Mouse (Mus musculus) hindbrain, embryonic 16.5 days (tissue): ENCODE data around the gene Prpf3. TPM values are rescaled to one million over a fixed set of nuclear protein-coding genes. Genes with fewer than 3 reads are reported as not detected.
"Not testable (repeated sequence)": the region's sequence is repeated elsewhere in the genome, so short reads cannot be mapped to it uniquely, and the experiment has no call there.

ENCODE experiments used
- ATAC-seq: fragments of 200-750 bp; cut with Nextera tagmentation; 2 replicates; pipeline ENCODE4 v1.8.0; 2017; ENCODE audit warnings: moderate TSS enrichment, moderate library complexity
- H3K27ac ChIP-seq: fragments of 300-500 bp; sonication (generic); 2 replicates; pipeline ENCODE4 v1.5.1; 2014; ENCODE audit warnings: low read depth, mild to moderate bottlenecking, control low read depth, low read length, moderate library complexity
- H3K27me3 ChIP-seq: fragments of 300-500 bp; sonication (generic); replicated peaks from 2 replicates; pipeline ENCODE4 v1.6.1; 2014; ENCODE audit warnings: low read length; ENCODE audit not compliant: control insufficient read depth, insufficient read depth
- H3K36me3 ChIP-seq: fragments of 300-500 bp; sonication (generic); 2 replicates; pipeline ENCODE4 v1.6.1; 2014; ENCODE audit warnings: mild to moderate bottlenecking, low read length, moderate library complexity, mixed read lengths; ENCODE audit not compliant: control insufficient read depth, insufficient read depth
- H3K4me1 ChIP-seq: fragments of 300-500 bp; sonication (generic); 2 replicates; pipeline ENCODE4 v1.6.1; 2014; ENCODE audit warnings: low read depth, low read length; ENCODE audit not compliant: control insufficient read depth, insufficient read depth
- H3K4me2 ChIP-seq: fragments of 300-500 bp; sonication (generic); 2 replicates; pipeline ENCODE4 v1.6.1; 2014; ENCODE audit warnings: mild to moderate bottlenecking, low read length, control low read depth, moderate library complexity
- H3K4me3 ChIP-seq: fragments of 300-500 bp; sonication (generic); 2 replicates; pipeline ENCODE4 v1.5.1; 2014; ENCODE audit warnings: mild to moderate bottlenecking, low read length, control low read depth, moderate library complexity
- H3K9ac ChIP-seq: fragments of 300-500 bp; sonication (generic); 2 replicates; pipeline ENCODE4 v1.6.1; 2014; ENCODE audit warnings: low read depth, mild to moderate bottlenecking, control low read depth, low read length, moderate library complexity
- H3K9me3 ChIP-seq: fragments of 300-500 bp; sonication (generic); 2 replicates; pipeline ENCODE4 v1.6.1; 2014; ENCODE audit warnings: mild to moderate bottlenecking, low read length, moderate library complexity; ENCODE audit not compliant: control insufficient read depth
- WGBS: fragments of 180-500 bp; shearing (Covaris S2); extraction: QIAGEN DNeasy Blood & Tissue Kit; methylation state at CpG from one replicate; pipeline ENCODE4 v1.1.7; 2014; 5-methylcytosine and 5-hydroxymethylcytosine counted together
- polyA plus RNA-seq: library from polyadenylated mRNA; unstranded; fragments of >200 nt; fragmentation: Nextera tagmentation; extraction: Ambion mirVana; gene quantifications from 2 replicates; pipeline ENCODE4 v1.2.1, GENCODE M21; 2015

Gene Prpf3
- polyA plus RNA-seq, 1 experiment from 2014 or later, result 30.8 TPM

GRCm38 (mm10) chr3:95894317-95895160 is 38.9 kb upstream of the Prpf3 start:
- Histone ChIP-seq H3K36me3 (no peaks in the 10 kb centered on the region), H3K4me2 (peak overlapping the region; percentile 78), H3K9me3 (no peaks in the 10 kb centered on the region), H3K27ac (peak overlapping the region; percentile 26), H3K27me3 (no peaks in the 10 kb centered on the region), H3K9ac (peak overlapping the region; percentile 67), H3K4me3 (peak overlapping the region; percentile 75), H3K4me1 (peaks cover 11% of the 10 kb centered on the region)
- ATAC-seq, result no peak
- WGBS, result 15% methylated on average over 15 of the region's 16 CpGs

DNA sequence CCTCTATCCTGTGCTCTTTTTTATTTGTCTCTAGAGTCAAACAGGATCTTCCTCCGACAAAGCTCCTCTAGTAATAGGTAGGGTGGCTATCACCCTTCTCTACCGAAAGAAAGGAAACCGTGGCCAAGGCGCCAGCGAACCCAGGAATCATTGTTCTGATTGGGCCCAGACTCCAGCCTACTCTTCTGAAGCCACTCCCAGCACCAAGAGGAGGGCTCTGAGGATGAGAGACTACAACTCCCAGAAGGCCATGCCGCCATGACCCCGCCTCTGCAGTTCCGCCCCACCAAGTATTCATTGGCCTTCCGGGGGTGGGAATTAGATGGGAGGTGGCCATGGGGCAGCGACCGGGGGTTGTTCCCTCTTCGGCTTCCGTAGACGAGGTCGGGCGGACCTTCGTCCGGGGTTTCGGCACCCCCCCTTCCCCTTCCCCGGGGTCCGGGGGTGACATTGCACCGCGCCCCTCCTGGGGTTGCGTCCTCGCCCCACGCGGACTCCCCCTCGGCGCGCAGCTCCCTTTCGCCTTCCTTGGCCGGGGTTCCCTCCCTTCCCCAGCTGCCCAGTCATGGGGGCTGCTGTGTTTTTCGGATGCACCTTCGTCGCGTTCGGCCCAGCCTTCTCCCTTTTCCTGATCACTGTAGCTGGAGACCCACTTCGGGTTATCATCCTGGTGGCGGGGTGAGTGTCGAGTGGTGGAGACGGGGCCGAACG is 38.1 kb upstream of the Prpf3 start, which contains the start of gene Aph1a:
TSS of gene Aph1a (plus strand) at position 364 of the 711 bp plus-strand sequence.
- peak within 1 kb of the TSS; percentile 75 for H3K4me3 ChIP-seq
- 0% methylated on average over 25 of the region's 43 CpGs for WGBS
- peak within 1 kb of the TSS; percentile 67 for H3K9ac ChIP-seq
- ATAC-seq, result peak; percentile 98
- H3K27me3 ChIP-seq, H3K36me3 ChIP-seq, H3K9me3 ChIP-seq: not testable (repeated sequence)
- H3K4me2 ChIP-seq, result peak within 1 kb of the TSS; percentile 78
- peak within 1 kb of the TSS; percentile 40 for H3K27ac ChIP-seq
- H3K4me1 ChIP-seq, result peaks cover 11% of the 10 kb centered on the region

- Histone ChIP-seq H3K4me1 (peaks cover 11% of the 10 kb centered on the region), H3K27ac (peak overlapping the region; percentile 40), H3K36me3 (no peaks in the 10 kb centered on the region), H3K9ac (peak overlapping the region; percentile 45; the same call in 1 of the 2 replicates), H3K9me3 (no peaks in the 10 kb centered on the region), H3K4me3 (peak overlapping the region; percentile 75), H3K27me3 (no peaks in the 10 kb centered on the region), H3K4me2 (peak overlapping the region; percentile 57)
- 0 out of 2 replicates have a peak, but pooled peaks have one; percentile 3 for ATAC-seq
- WGBS, result 24% methylated on average over 7 of the region's 7 CpGs
Measured at GRCm38 (mm10) chr3:95893126-95893525, 37.4 kb upstream of the Prpf3 start.

DNA sequence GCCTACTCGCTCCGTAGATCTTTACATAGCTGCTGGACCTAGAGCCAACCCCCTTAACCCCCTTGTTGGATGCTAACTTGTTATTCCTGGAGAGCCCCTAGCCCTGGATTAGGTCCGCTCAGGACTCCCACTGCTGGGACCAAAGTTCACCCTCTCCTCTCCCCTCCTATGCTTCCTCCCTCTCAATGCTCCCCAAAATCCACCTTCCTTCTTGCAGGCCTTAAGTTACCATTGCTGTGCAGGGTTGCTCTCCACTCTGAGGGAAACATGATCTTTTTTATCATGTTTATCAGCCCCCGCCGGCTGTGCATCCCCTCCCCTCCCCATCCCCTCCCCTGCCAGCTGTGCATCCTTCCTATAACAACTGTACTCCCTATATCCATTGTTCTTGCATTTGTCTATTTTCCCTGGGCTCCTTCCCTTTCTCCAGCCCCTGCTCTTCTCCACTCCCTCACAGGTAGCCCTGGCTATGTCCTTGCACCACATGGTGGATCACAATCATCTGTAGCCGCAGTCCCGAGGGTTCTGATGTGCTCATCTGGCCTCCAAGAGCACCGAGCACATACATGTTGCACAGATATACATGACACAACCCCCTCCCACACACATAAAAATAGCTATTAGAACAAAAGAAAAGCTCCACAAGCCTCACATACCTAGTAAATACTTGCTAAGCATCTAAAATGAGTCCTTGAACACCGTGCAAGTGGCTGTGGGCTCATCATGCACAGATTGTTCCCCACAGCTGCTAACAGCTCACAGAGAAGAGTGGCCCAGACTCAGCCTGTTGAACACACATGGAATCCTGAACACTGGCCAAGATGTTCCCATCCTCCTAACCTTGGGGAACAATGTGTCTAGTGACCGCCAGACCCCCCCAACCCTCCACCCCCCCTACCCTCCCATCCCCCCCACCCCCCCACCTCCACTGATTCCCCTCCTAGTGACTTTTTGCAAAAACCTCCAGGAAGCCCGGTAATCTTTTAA is 36.7 kb upstream of the Prpf3 start:
- H3K9me3 ChIP-seq, result no peaks in the 10 kb centered on the region
- peaks cover 11% of the 10 kb centered on the region for H3K4me1 ChIP-seq
- H3K4me3 ChIP-seq, result no peak overlapping the region
- H3K9ac ChIP-seq, result peak overlapping the region; percentile 4; the same call in 1 of the 2 replicates
- 38% methylated on average over 11 of the region's 11 CpGs for WGBS
- no peak overlapping the region; the same call in 1 of the 2 replicates for H3K4me2 ChIP-seq
- H3K36me3 ChIP-seq, result no peaks in the 10 kb centered on the region
- no peaks in the 10 kb centered on the region for H3K27me3 ChIP-seq
- no peak for ATAC-seq
- peak overlapping the region; percentile 19; the same call in 1 of the 2 replicates for H3K27ac ChIP-seq

- 22% methylated on average over 12 of the region's 12 CpGs for WGBS
- Histone ChIP-seq H3K27me3 (no peaks in the 10 kb centered on the region), H3K4me3 (peak within 1 kb of the TSS; percentile 14; the same call in 1 of the 2 replicates), H3K9ac (peak within 1 kb of the TSS; percentile 17; the same call in 1 of the 2 replicates), H3K36me3 (no peaks in the 10 kb centered on the region), H3K4me1 (peaks cover 11% of the 10 kb centered on the region), H3K9me3 (no peaks in the 10 kb centered on the region), H3K27ac (peak within 1 kb of the TSS; percentile 60), H3K4me2 (peak within 1 kb of the TSS; percentile 11)
- no peak for ATAC-seq
Measured at GRCm38 (mm10) chr3:95891211-95892065, 35.8 kb upstream of the Prpf3 start, which contains the start of gene BC028528. TSS of gene BC028528 (minus strand) at chr3:95892005.

DNA sequence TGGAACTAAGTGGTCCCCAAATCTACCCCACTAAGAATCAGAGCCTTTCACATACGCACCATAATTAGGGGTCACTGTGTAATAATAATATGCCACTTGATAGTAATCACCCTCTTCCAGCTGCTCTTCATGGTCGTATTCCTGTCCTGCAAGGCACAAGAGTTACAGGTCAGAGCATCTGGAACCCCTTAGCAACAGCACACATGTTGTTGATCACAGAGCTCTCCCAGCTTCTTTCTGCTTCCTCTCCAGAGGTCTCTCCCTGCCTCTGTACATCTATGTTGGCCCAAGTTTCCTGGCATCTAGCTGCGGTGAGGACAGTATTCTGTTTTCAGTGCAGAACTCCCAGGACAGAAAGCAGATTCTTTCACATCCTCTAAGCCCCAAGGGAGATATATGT is 34.0 kb upstream of the Prpf3 start:
- WGBS, result 73% methylated on average over 3 of the region's 3 CpGs
- no peak overlapping the region for H3K4me2 ChIP-seq
- H3K9me3 ChIP-seq, result no peaks in the 10 kb centered on the region
- H3K27me3 ChIP-seq, result no peaks in the 10 kb centered on the region
- ATAC-seq, result no peak
- no peak overlapping the region for H3K4me3 ChIP-seq
- no peak overlapping the region for H3K9ac ChIP-seq
- peaks cover under 1% of the 10 kb centered on the region for H3K4me1 ChIP-seq
- H3K36me3 ChIP-seq, result no peaks in the 10 kb centered on the region
- H3K27ac ChIP-seq, result no peak overlapping the region

GRCm38 (mm10) chr3:95887596-95887995 is 31.9 kb upstream of the Prpf3 start:
- H3K9me3 ChIP-seq, result no peaks in the 10 kb centered on the region
- H3K27me3 ChIP-seq, result no peaks in the 10 kb centered on the region
- H3K4me1 ChIP-seq, result peaks cover 5% of the 10 kb centered on the region; the same call in 1 of the 2 replicates
- WGBS, result 81% methylated on average over 4 of the region's 4 CpGs
- H3K36me3 ChIP-seq, result no peaks in the 10 kb centered on the region
- H3K4me2 ChIP-seq, result no peak overlapping the region
- no peak overlapping the region for H3K4me3 ChIP-seq
- ATAC-seq, result no peak
- no peak overlapping the region for H3K27ac ChIP-seq
- H3K9ac ChIP-seq, result no peak overlapping the region

DNA sequence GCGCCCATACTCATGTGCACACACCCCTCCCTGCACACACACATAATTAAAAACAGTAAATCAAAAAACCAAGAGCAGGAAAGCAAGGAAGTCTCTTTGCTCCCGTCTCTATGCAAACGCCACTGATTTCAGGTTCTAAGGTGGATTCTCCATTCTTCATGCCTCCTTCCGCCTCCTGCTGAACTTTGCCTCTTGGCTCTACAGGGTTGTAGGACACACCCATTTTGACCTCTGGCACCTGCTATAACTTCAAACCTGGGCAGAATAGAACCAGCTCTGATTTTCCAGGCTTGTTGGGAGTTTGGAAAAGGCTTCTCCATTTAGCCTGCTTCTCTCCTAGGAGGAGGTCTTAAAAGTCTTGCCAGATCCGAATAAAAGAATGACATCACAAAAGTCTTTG is 28.7 kb upstream of the Prpf3 start:
- peaks cover 11% of the 10 kb centered on the region for H3K4me1 ChIP-seq
- H3K4me3 ChIP-seq, result no peak overlapping the region
- H3K9me3 ChIP-seq, result no peaks in the 10 kb centered on the region
- WGBS, result 85% methylated on average over 5 of the region's 5 CpGs
- H3K27me3 ChIP-seq, result no peaks in the 10 kb centered on the region
- no peak overlapping the region for H3K4me2 ChIP-seq
- H3K9ac ChIP-seq, result no peak overlapping the region
- ATAC-seq, result no peak
- no peak overlapping the region for H3K27ac ChIP-seq
- no peaks in the 10 kb centered on the region for H3K36me3 ChIP-seq
